Mouse (Mus musculus) G1E (cell line): ENCODE results near the gene Chka. TPM values are rescaled to one million over a fixed set of nuclear protein-coding genes. Genes with fewer than 3 reads are reported as not detected.
A peak's percentile ranks its signal among the peaks of the same experiment; 100 is the strongest.

Experiments used
- ATAC-seq: 2 replicates; pipeline ENCODE4 v1.8.0; 2016; ENCODE audit warnings: mild to moderate bottlenecking; ENCODE audit not compliant: insufficient number of reproducible peaks, poor library complexity, low FRiP score, severe bottlenecking; ENCODE audit errors: extremely low read depth
- DNase-seq: peaks from one replicate; pipeline ENCODE4 v3.0.0; 2012; ENCODE audit warnings: low spot score
- H3K27me3 ChIP-seq: 2 replicates; pipeline ENCODE4 v1.6.1; 2012; ENCODE audit warnings: mild to moderate bottlenecking, low read length, inconsistent platforms; ENCODE audit not compliant: insufficient read depth
- H3K36me3 ChIP-seq: replicated peaks from 2 replicates; pipeline ENCODE3; 2012; ENCODE audit warnings: mild to moderate bottlenecking, inconsistent platforms
- H3K4me1 ChIP-seq: 2 replicates; pipeline ENCODE4 v1.6.1; 2012; ENCODE audit warnings: low read depth, low read length, inconsistent platforms, mixed read lengths; ENCODE audit not compliant: insufficient read depth
- H3K4me3 ChIP-seq: 2 replicates; pipeline ENCODE4 v1.5.1; 2012; ENCODE audit warnings: low read depth, mild to moderate bottlenecking, inconsistent platforms, low read length, moderate library complexity, mixed read lengths
- H3K9me3 ChIP-seq: replicated peaks from 2 replicates; pipeline ENCODE4 v1.6.1; 2012; ENCODE audit warnings: inconsistent platforms
- CTCF ChIP-seq: IDR thresholded peaks from 2 replicates; pipeline ENCODE4 v1.5.1; 2012; ENCODE audit warnings: low read depth, low read length, inconsistent platforms, mixed read lengths
- GATA1 ChIP-seq: IDR thresholded peaks from 2 replicates; pipeline ENCODE4 v1.6.1; 2012; ENCODE audit warnings: borderline replicate concordance, low read length, inconsistent platforms, mixed read lengths
- GATA2 ChIP-seq: IDR thresholded peaks from 2 replicates; pipeline ENCODE4 v1.6.1; 2012; ENCODE audit warnings: low read depth, low read length, inconsistent platforms, borderline replicate concordance
- POLR2AphosphoS5 ChIP-seq: IDR thresholded peaks from 2 replicates; pipeline ENCODE4 v1.6.1; 2012; ENCODE audit warnings: low read depth, low read length, inconsistent platforms; ENCODE audit not compliant: insufficient replicate concordance
- TAL1 ChIP-seq: conservative IDR thresholded peaks from 2 replicates; pipeline ENCODE4 v1.6.1; 2012; ENCODE audit warnings: low read depth, low read length, inconsistent platforms, mixed read lengths
- polyA plus RNA-seq: library from polyadenylated mRNA; stranded (reverse); fragments of >175 nt; gene quantifications from 2 replicates; pipeline ENCODE4 v1.2.3, GENCODE M21; 2012
- total RNA-seq, 2 experiments: library from RNA; stranded (forward) in 1 of 2; stranded (reverse) in 1 of 2; fragments of 200-1000 nt in 1 of 2; fragments of >200 nt in 1 of 2; fragmentation: Nextera tagmentation in 1 of 2; gene quantifications; 2 replicates each; pipeline ENCODE4 v1.2.3; 2014 to 2017

Gene Chka
- total RNA-seq (2014; fragmentation: Nextera tagmentation) (26.7 and 32.5 TPM in 2 replicates), total RNA-seq (2017) (26.7 and 31.7 TPM in 2 replicates), polyA plus RNA-seq (7.4 and 10.9 TPM in 2 replicates)

DNA sequence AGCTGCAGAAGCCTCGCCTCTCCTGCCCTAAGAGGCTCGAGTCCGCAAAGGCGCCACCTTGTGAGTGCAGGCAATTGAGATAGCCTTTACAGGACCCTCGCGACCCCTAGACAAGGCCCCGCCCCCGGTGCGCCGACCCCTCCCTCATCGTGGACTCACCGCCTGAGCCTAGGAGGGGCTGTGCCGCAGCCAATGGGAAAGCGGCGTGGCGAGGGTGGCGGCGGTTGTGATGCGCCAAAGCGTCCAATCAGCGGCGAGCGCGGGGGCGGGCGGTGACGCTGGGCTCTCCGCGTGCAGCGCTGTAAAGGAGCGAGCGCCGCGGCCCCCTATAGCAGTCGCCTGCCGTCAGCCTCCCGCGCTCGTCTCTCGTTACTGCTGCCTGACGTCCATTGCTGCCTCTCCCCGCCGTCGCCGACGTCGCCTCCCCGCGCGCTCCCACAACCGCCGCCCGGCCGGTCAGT lies at the start of gene Chka:
Chka (plus strand) TSS at position 272 of the 461 bp plus-strand sequence.
- peaks cover 29% of the 10 kb centered on the region for H3K4me1 ChIP-seq
- TF ChIP-seq GATA1 (no peak), POLR2AphosphoS5 (no peak), GATA2 (no peak), CTCF (no peak), TAL1 (no peak)

DNA sequence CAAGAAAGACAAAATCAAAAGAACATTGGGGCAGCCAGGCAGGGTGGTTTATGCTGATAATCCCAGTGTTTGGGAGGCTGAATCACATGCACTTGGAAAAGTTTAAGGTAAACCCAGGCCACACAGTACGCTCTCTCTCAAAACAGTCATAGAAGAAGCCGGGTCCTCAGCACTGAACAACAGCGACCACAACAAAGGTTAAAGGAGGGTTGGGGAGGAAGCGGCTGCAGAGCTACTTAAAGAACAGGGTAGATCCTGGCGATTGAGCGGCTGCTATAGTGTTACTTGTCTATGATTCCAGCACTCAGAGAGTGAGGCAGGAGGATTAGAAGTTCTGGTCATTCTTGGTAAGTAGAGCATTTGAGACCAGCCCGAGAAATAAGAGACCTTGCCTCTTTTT lies 46.0 kb upstream of the Chka start:
- Histone ChIP-seq H3K4me3 (no peak overlapping the region), H3K36me3 (peaks cover 92% of the 10 kb centered on the region), H3K4me1 (no peaks in the 10 kb centered on the region), H3K27me3 (no peaks in the 10 kb centered on the region), H3K9me3 (no peaks in the 10 kb centered on the region)
- DNase-seq (no peak), ATAC-seq (no peak)
- TF ChIP-seq TAL1 (no peak), POLR2AphosphoS5 (no peak), GATA2 (no peak), GATA1 (no peak), CTCF (no peak)

More for the DNA sequence above, at the start of gene Chka:
- peak; percentile 100 for DNase-seq
- ATAC-seq, result peak; percentile 96
- H3K27me3 ChIP-seq, result peaks cover 4% of the 10 kb centered on the region; the same call in 1 of the 2 replicates
- H3K36me3 ChIP-seq, result peaks cover 15% of the 10 kb centered on the region
- peak within 1 kb of the TSS; percentile 80 for H3K4me3 ChIP-seq
- H3K9me3 ChIP-seq, result no peaks in the 10 kb centered on the region

DNA sequence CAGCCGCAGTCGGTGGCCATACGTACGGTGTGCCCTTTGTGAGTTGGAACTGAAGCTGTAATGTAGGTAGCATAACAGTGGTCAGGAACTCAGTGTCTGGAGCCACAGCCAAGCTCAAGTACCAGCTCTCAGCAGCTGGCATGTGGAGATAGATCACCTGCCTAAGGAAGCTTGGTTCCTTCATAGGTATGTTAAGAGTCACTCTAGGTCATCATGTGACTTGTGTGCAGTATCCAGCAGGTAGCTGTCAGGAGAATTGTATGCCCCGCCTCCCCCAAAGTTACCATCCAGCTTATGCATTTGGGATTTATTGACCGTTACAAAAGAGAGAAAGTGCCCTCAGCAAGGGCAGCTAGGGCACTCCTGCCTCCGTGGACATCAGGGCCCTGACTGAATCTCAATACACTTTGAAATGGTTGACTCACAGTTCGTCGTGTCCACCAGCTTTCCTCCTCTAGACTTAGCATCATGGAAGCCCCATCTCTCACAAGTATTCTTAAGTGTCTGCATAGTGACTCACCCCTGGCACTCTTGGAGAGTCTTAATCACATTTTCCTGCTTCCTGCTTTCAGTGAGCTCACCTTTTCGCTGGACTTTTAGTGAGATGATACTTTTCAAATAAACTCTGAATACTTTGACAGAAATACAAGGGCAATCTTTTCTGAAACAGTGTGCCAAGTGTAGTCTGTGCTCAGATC lies 40.9 kb upstream of the Chka start:
- Histone ChIP-seq H3K4me3 (no peak overlapping the region), H3K27me3 (no peaks in the 10 kb centered on the region), H3K36me3 (peaks cover 93% of the 10 kb centered on the region), H3K9me3 (no peaks in the 10 kb centered on the region), H3K4me1 (no peaks in the 10 kb centered on the region)
- TF ChIP-seq TAL1 (no peak), POLR2AphosphoS5 (no peak), GATA2 (no peak), CTCF (no peak), GATA1 (no peak)
- DNase-seq (no peak), ATAC-seq (no peak)

DNA sequence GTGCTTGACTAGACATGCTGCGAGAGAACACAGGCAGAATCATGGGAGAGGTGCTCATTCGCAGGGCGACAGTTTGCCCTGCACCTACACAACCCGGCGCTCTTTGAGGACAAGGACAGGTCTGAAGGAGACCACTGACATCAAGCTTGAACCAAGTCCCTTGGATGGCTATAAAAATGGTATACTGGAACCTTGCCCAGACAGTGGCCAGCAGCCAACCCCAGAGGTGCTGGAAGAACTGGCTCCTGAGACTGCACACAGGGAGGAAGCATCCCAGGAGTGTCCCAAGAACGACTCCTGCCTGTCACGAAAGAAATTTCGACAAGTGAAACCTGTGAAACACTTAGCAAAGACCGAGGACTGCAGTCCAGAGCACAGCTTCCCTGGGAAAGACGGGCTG lies 37.1 kb upstream of the Chka start:
- Histone ChIP-seq H3K36me3 (peaks cover 73% of the 10 kb centered on the region), H3K4me1 (no peaks in the 10 kb centered on the region), H3K4me3 (no peak overlapping the region), H3K9me3 (no peaks in the 10 kb centered on the region), H3K27me3 (no peaks in the 10 kb centered on the region)
- no peak for ATAC-seq
- TF ChIP-seq TAL1, result no peak
- no peak for TF ChIP-seq GATA1
- TF ChIP-seq GATA2, result no peak
- no peak for TF ChIP-seq CTCF
- no peak for TF ChIP-seq POLR2AphosphoS5
- no peak for DNase-seq

DNA sequence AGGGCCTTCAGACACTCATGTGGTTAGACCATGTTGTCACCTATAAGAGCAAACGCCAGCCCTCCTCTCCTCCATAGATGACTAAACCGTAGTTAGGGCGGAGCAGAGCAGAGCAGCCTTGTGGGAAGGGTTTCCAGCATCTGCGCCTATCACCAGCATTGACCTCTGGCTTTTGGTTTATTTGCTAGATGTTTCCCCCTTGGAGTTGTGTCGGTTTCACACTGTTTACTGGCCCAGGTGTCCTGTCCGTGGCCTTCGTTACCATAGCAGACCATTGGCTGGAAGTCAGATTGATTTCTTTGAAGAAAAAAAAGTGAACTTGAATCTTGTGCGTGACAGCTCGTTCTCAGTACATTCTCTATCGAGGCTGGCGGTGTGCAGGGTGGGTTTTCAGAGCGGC lies 35.7 kb upstream of the Chka start:
- TF ChIP-seq GATA2, result no peak
- TF ChIP-seq GATA1, result no peak
- TF ChIP-seq CTCF, result no peak
- TF ChIP-seq POLR2AphosphoS5, result no peak
- no peak for TF ChIP-seq TAL1
- Histone ChIP-seq H3K27me3 (no peaks in the 10 kb centered on the region), H3K4me3 (no peak overlapping the region), H3K36me3 (peaks cover 59% of the 10 kb centered on the region), H3K9me3 (no peaks in the 10 kb centered on the region), H3K4me1 (no peaks in the 10 kb centered on the region)
- ATAC-seq, result no peak
- DNase-seq, result no peak

DNA sequence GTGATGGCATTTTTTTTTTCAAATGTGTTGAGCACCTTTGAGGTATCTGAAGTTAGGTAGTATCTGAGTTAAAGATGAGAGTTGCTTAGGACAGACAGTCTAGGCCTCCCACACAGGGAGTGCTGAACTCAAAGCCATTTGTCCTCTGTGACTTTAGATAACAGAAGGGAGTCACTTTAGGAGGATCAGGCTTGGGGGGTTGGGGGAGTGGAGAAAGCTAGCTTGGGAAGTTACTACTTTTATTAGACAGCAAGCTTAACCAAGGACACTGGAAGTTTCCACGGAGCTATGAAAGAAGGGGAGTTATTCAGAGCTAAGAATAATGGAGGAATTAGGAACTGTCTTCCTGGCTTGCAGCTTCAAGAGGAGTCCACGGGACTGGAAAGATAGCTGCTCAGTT lies 32.5 kb upstream of the Chka start:
- TF ChIP-seq TAL1 (no peak), CTCF (no peak), GATA2 (no peak), GATA1 (no peak), POLR2AphosphoS5 (no peak)
- Histone ChIP-seq H3K27me3 (no peaks in the 10 kb centered on the region), H3K4me3 (no peak overlapping the region), H3K4me1 (no peaks in the 10 kb centered on the region; the same call in 1 of the 2 replicates), H3K9me3 (peaks cover 2% of the 10 kb centered on the region; the same call in 1 of the 2 replicates), H3K36me3 (peaks cover 33% of the 10 kb centered on the region)
- ATAC-seq (no peak), DNase-seq (no peak)
